ENCODE assay signal across 15 mouse cellular contexts in the genomic region with DNA sequence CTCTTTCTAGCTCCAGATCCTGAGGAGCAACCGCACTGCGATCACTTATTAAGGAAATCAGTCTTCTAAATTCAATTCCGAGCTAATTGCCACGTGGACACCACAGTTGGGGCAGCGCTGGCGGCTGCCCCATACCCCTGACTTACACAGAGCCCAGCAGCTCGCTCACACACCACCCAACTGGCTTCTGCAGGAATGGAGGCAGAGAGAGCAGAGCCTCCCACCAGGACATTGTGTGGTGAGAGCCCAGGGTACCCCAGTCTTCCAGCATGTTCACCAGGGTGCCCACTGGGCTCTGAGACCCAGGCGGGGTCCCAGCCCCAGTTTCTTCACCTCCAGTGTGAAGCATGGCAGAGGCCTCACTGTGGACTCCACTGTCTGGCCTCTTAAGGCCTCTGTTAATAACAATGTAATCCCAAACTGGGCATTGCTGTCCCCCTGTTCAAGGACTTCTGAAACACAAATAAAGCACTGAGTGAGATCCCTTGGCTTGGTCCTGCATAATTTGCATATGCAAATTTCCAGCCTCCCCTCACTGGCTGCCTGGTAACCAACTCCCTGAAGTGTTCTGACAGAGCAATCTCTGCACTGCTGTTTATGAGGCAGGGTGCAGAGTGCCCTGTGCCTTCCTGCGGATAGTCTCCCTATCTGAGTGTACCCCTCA.
A peak's percentile ranks its signal among the peaks of the same experiment; 100 is the strongest.
DNase-seq lines count a peak whose midpoint lies in the region; ATAC-seq and TF ChIP-seq lines count a peak whose summit lies in the region.
"Had no signal": no experiment of that assay in that cellular context is flagged by ENCODE, and none has a peak within 500 bp of the region (broad histone marks: within the 10 kb centered on the region; RNA-seq: fewer than 3 reads in every experiment).

No protein-coding gene starts in this region.

- H3K4me2 ChIP-seq in forebrain, embryonic 16.5 days (ENCODE audit: low read length): no peak overlapping the region
- no peak overlapping the region for H3K4me2 ChIP-seq in hindbrain, postnatal 0 days (ENCODE audit: low read depth, low read length)
- H3K4me2 ChIP-seq: embryonic facial prominence, embryonic 13.5 days; lung, embryonic 14.5 days had no signal

- H3K27ac ChIP-seq in forebrain, embryonic 16.5 days (ENCODE audit: low read length): no peak overlapping the region
- peak overlapping the region; percentile 38 for H3K27ac ChIP-seq in hindbrain, postnatal 0 days
- H3K27ac ChIP-seq: embryonic facial prominence, embryonic 13.5 days had no signal

- H3K27me3 ChIP-seq in forebrain, embryonic 16.5 days (replicated peaks; ENCODE audit: control insufficient read depth, insufficient read depth, low read length): no peaks in the 10 kb centered on the region
- H3K27me3 ChIP-seq in hindbrain, postnatal 0 days (ENCODE audit: insufficient read depth, low read length): no peaks in the 10 kb centered on the region
- H3K27me3 ChIP-seq: CH12.LX; embryonic facial prominence, embryonic 13.5 days had no signal

- WGBS in forebrain, embryonic 16.5 days: 39% methylated on average over 9 of the region's 9 CpGs
- WGBS in hindbrain, postnatal 0 days: 33% methylated on average over 9 of the region's 9 CpGs

- no peak overlapping the region for H3K4me3 ChIP-seq in forebrain, embryonic 16.5 days (replicated peaks; ENCODE audit: low read length)
- H3K4me3 ChIP-seq in hindbrain, postnatal 0 days (ENCODE audit: low read length): no peak overlapping the region
- H3K4me3 ChIP-seq: embryonic facial prominence, embryonic 13.5 days had no signal

- peaks cover 16% of the 10 kb centered on the region for H3K4me1 ChIP-seq in forebrain, embryonic 16.5 days (replicated peaks; ENCODE audit: control insufficient read depth, insufficient read depth, low read length)
- H3K4me1 ChIP-seq in hindbrain, postnatal 0 days (ENCODE audit: insufficient read depth, low read length): peaks cover 6% of the 10 kb centered on the region; the same call in 1 of the 2 replicates
- H3K4me1 ChIP-seq: embryonic facial prominence, embryonic 13.5 days had no signal

- ATAC-seq in forebrain, embryonic 16.5 days: peak; percentile 89
- peak; percentile 90 for ATAC-seq in hindbrain, postnatal 0 days
- ATAC-seq: intestine, postnatal 0 days had no signal

- no peak overlapping the region for H3K9ac ChIP-seq in forebrain, embryonic 16.5 days (replicated peaks; ENCODE audit: low read depth, low read length)
- no peak overlapping the region for H3K9ac ChIP-seq in hindbrain, postnatal 0 days (replicated peaks; ENCODE audit: low read length)
- H3K9ac ChIP-seq: embryonic facial prominence, embryonic 13.5 days; lung, embryonic 14.5 days had no signal

- no peaks in the 10 kb centered on the region for H3K9me3 ChIP-seq in forebrain, embryonic 16.5 days (ENCODE audit: control insufficient read depth, low read length)
- H3K9me3 ChIP-seq in hindbrain, postnatal 0 days (ENCODE audit: low read length): no peaks in the 10 kb centered on the region
- H3K9me3 ChIP-seq: embryonic facial prominence, embryonic 13.5 days had no signal

- no peaks in the 10 kb centered on the region for H3K36me3 ChIP-seq in forebrain, embryonic 16.5 days (ENCODE audit: control insufficient read depth, insufficient read depth)
- no peaks in the 10 kb centered on the region for H3K36me3 ChIP-seq in hindbrain, postnatal 0 days (ENCODE audit: insufficient read depth, low read length)
- H3K36me3 ChIP-seq: embryonic facial prominence, embryonic 13.5 days had no signal

- peak; percentile 5 to 11 for DNase-seq in right cerebral cortex, adult 2 months (ENCODE audit: low spot score in 2 of 2)
- DNase-seq in right cerebral cortex, adult 18-20 months: no peak
- peak; percentile 76 for DNase-seq in hindbrain, postnatal 0 days (ENCODE audit: low spot score)
- peak; percentile 20 for DNase-seq in right cerebral cortex, postnatal 4 days
- DNase-seq in heart, postnatal 36 days: no peak
- DNase-seq in spleen, adult 12 weeks (ENCODE audit: low spot score): no peak
- DNase-seq: heart, adult 18-20 months; kidney, postnatal 25 days; liver; lung, embryonic 14.5 days; spleen, adult 18-20 months had no signal

- TF ChIP-seq CTCF in hindbrain, postnatal 0 days (IDR thresholded peaks at IDR 0.05; ENCODE audit: low read depth): no peak

- intact Hi-C loops in heart, postnatal 36 days (cut with DNase I): no loop called here

Comparison
In these comparisons a context has a peak if more than half of its experiments do, and no peak if none do; other contexts are left out.
1. DNase-seq: peak in right cerebral cortex, adult 2 months (2 of 2), hindbrain, postnatal 0 days (single experiment) and right cerebral cortex, postnatal 4 days (single experiment); none in right cerebral cortex, adult 18-20 months (single experiment), heart, postnatal 36 days (0 of 2) and spleen, adult 12 weeks (single experiment).